Mouse (Mus musculus) midbrain, embryonic 12.5 days (tissue): ENCODE data around the gene Cdh23. TPM values are rescaled to one million over a fixed set of nuclear protein-coding genes. Genes with fewer than 3 reads are reported as not detected.

ENCODE experiments used
- ATAC-seq: fragments of 200-750 bp; cut with Nextera tagmentation; 2 replicates; pipeline ENCODE4 v1.8.0; 2017; ENCODE audit warnings: low read depth, moderate TSS enrichment, moderate library complexity; ENCODE audit not compliant: low FRiP score
- H3K27ac ChIP-seq: fragments of 300-500 bp; sonication (generic); replicated peaks from 2 replicates; pipeline ENCODE4 v1.5.1; 2016; ENCODE audit warnings: mild to moderate bottlenecking
- H3K27me3 ChIP-seq: fragments of 300-500 bp; sonication (generic); 2 replicates; pipeline ENCODE4 v1.6.1; 2016; ENCODE audit warnings: mild to moderate bottlenecking
- H3K36me3 ChIP-seq: fragments of 300-500 bp; sonication (generic); 2 replicates; pipeline ENCODE4 v1.6.1; 2016
- H3K4me1 ChIP-seq: fragments of 300-500 bp; sonication (generic); 2 replicates; pipeline ENCODE4 v1.6.1; 2016
- H3K4me2 ChIP-seq: fragments of 300-500 bp; sonication (generic); replicated peaks from 2 replicates; pipeline ENCODE4 v1.6.1; 2016; ENCODE audit warnings: mild to moderate bottlenecking, moderate library complexity
- H3K4me3 ChIP-seq: fragments of 300-500 bp; sonication (generic); 2 replicates; pipeline ENCODE4 v1.5.1; 2016; ENCODE audit warnings: mild to moderate bottlenecking
- H3K9ac ChIP-seq: fragments of 300-500 bp; sonication (generic); replicated peaks from 2 replicates; pipeline ENCODE4 v1.6.1; 2016; ENCODE audit warnings: mild to moderate bottlenecking, moderate library complexity
- H3K9me3 ChIP-seq: fragments of 300-500 bp; sonication (generic); 2 replicates; pipeline ENCODE4 v1.6.1; 2016; ENCODE audit warnings: mild to moderate bottlenecking
- WGBS: fragments of 180-500 bp; shearing (Covaris S2); methylation state at CpG from one replicate; pipeline ENCODE4 v1.1.7; 2016; 5-methylcytosine and 5-hydroxymethylcytosine counted together
- polyA plus RNA-seq: library from polyadenylated mRNA; unstranded; fragments of >200 nt; fragmentation: Nextera tagmentation; extraction: Ambion mirVana; gene quantifications from 2 replicates; pipeline ENCODE4 v1.2.1, GENCODE M21; 2016

Cdh23 gene
- polyA plus RNA-seq, 1 experiment from 2014 or later: 1.2 TPM

GRCm38 (mm10) chr10:60624945-60625344, 71.3 kb downstream of the Cdh23 start:
- 52% methylated on average over 3 of the region's 3 CpGs for WGBS
- no peak overlapping the region for H3K27ac ChIP-seq

DNA sequence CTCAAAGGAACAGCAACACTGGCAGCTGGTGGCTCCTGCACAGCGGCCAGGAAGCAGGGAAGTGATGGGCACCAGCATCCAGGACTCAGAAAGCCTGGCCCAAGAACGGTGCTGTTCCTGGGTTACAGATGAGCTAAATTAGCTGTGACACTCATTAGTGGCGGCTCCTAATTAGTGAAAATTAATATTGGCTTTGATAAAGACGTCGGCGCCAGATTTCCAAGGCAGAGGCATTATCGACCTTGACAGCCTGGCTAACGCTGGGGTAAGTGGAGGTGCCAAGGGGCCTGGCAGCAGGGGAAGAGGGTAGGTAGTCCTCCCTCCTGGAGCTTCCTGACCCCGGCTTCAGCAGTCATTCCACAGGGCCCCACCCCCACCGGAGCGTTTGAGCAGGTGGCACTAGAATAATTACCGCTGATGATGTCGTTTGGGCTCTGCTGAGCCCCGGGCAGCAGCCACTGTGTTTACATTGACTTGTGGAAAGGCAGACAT, 72.0 kb downstream of the Cdh23 start:
- Histone ChIP-seq H3K4me1 (peaks cover 19% of the 10 kb centered on the region), H3K9me3 (peaks cover 8% of the 10 kb centered on the region), H3K9ac (no peak overlapping the region), H3K27ac (no peak overlapping the region), H3K36me3 (no peaks in the 10 kb centered on the region), H3K4me2 (no peak overlapping the region), H3K27me3 (0 out of 2 replicates have a peak, but pooled peaks cover 6% of the 10 kb centered on the region), H3K4me3 (no peak overlapping the region)
- WGBS: 62% methylated on average over 14 of the region's 14 CpGs
- 0 out of 2 replicates have a peak, but pooled peaks have one; percentile 30 for ATAC-seq

More at GRCm38 (mm10) chr10:60624945-60625344, 71.3 kb downstream of the Cdh23 start:
- H3K36me3 ChIP-seq: no peaks in the 10 kb centered on the region
- H3K27me3 ChIP-seq: 0 out of 2 replicates have a peak, but pooled peaks cover 6% of the 10 kb centered on the region
- ATAC-seq: no peak
- no peak overlapping the region for H3K4me3 ChIP-seq
- peaks cover 19% of the 10 kb centered on the region for H3K4me1 ChIP-seq
- no peak overlapping the region for H3K9ac ChIP-seq
- no peak overlapping the region for H3K4me2 ChIP-seq
- peaks cover 15% of the 10 kb centered on the region for H3K9me3 ChIP-seq

- Histone ChIP-seq H3K4me1 (peaks cover 19% of the 10 kb centered on the region), H3K4me2 (no peak overlapping the region), H3K27ac (no peak overlapping the region), H3K9ac (no peak overlapping the region), H3K27me3 (peaks cover 8% of the 10 kb centered on the region; the same call in 1 of the 2 replicates), H3K4me3 (no peak overlapping the region), H3K9me3 (peaks cover 4% of the 10 kb centered on the region; the same call in 1 of the 2 replicates), H3K36me3 (no peaks in the 10 kb centered on the region)
- WGBS: 75% methylated on average over 12 of the region's 12 CpGs
- ATAC-seq: no peak
Observed at GRCm38 (mm10) chr10:60622836-60623235, 73.5 kb downstream of the Cdh23 start.

GRCm38 (mm10) chr10:60621470-60622170, 74.7 kb downstream of the Cdh23 start:
- H3K27ac ChIP-seq: no peak overlapping the region
- no peak overlapping the region for H3K4me3 ChIP-seq

DNA sequence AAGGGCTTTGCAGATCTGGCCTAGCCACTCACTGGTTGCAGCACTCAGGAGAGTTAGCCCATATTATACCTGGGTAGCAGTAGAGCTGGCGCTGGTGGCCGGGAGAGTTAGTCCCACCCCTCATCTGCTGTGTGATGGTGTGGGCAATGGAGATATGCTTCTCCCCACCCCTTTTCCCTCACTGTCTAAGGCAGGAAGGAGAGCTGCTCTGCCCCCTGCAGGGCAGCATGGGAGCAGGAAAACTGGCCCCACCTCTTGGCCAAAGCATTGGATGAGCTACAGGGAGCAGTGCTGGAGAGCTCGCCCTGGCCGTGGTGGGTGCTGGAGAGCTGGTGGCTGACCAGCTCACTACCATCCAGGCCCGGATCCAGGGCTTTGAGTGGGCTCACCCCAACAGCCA, 80.4 kb downstream of the Cdh23 start:
- H3K4me3 ChIP-seq: no peak overlapping the region
- no peak overlapping the region for H3K4me2 ChIP-seq
- no peaks in the 10 kb centered on the region for H3K4me1 ChIP-seq
- no peak for ATAC-seq
- H3K27ac ChIP-seq: no peak overlapping the region
- H3K9me3 ChIP-seq: no peaks in the 10 kb centered on the region
- 69% methylated on average over 5 of the region's 5 CpGs for WGBS
- no peaks in the 10 kb centered on the region for H3K36me3 ChIP-seq
- H3K9ac ChIP-seq: no peak overlapping the region
- peaks cover 2% of the 10 kb centered on the region; the same call in 1 of the 2 replicates for H3K27me3 ChIP-seq

More at GRCm38 (mm10) chr10:60621470-60622170, 74.7 kb downstream of the Cdh23 start:
- peaks cover 19% of the 10 kb centered on the region for H3K4me1 ChIP-seq
- H3K36me3 ChIP-seq: no peaks in the 10 kb centered on the region
- H3K27me3 ChIP-seq: peaks cover 8% of the 10 kb centered on the region; the same call in 1 of the 2 replicates
- WGBS: 87% methylated on average over 8 of the region's 8 CpGs
- no peak overlapping the region for H3K4me2 ChIP-seq
- no peak for ATAC-seq
- peaks cover 4% of the 10 kb centered on the region; the same call in 1 of the 2 replicates for H3K9me3 ChIP-seq
- no peak overlapping the region for H3K9ac ChIP-seq

GRCm38 (mm10) chr10:60612893-60613292, 83.4 kb downstream of the Cdh23 start:
- Histone ChIP-seq H3K9me3 (no peaks in the 10 kb centered on the region), H3K27me3 (no peaks in the 10 kb centered on the region), H3K27ac (no peak overlapping the region), H3K9ac (no peak overlapping the region), H3K4me1 (no peaks in the 10 kb centered on the region), H3K36me3 (no peaks in the 10 kb centered on the region), H3K4me2 (no peak overlapping the region), H3K4me3 (no peak overlapping the region)
- WGBS: 22% methylated on average over 5 of the region's 5 CpGs
- no peak for ATAC-seq

DNA sequence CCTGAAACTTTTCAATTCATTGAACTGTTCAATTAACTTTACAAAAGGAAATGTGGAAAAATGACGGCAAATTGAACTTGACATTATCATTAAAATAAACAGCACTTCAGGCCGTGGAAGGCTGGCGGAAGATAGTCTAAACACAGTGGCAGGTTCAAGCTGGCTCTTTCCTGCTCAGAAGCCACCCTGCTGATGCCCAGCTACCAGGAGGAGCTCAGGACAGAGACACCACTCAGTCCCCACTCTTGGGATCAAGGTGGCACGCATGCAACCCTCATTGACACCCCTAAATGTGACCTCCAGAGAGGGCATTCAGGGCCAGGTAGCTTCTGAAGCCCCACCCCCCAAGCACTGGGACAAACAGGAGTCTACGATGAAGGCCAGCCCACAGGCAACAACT, 89.1 kb downstream of the Cdh23 start:
- Histone ChIP-seq H3K36me3 (no peaks in the 10 kb centered on the region), H3K9me3 (no peaks in the 10 kb centered on the region), H3K9ac (no peak overlapping the region), H3K4me1 (no peaks in the 10 kb centered on the region), H3K27ac (no peak overlapping the region), H3K4me3 (no peak overlapping the region), H3K4me2 (no peak overlapping the region), H3K27me3 (no peaks in the 10 kb centered on the region)
- WGBS: 87% methylated on average over 5 of the region's 5 CpGs
- no peak for ATAC-seq

DNA sequence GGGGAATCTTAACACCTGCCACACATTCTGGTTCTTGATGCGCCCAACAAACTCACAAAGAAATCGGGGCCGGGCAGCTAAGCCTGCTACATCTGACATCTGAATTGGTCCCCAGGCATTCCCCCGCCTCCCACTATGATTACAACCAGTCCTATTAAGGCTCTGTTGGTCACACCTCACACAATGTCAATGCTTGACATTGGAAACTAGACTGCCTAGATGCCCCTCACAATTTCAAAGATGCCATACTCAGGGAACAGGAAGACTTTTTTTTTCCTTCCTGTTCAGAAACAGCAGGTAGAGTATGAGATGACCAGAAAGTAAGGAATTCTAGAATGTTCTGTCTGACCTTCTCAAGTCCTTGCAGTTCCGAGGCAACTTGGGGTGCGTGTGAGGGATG, 89.6 kb downstream of the Cdh23 start:
- WGBS: 91% methylated on average over 6 of the region's 6 CpGs
- Histone ChIP-seq H3K9ac (no peak overlapping the region), H3K27me3 (no peaks in the 10 kb centered on the region), H3K4me2 (no peak overlapping the region), H3K36me3 (no peaks in the 10 kb centered on the region), H3K4me1 (no peaks in the 10 kb centered on the region), H3K9me3 (no peaks in the 10 kb centered on the region), H3K27ac (no peak overlapping the region), H3K4me3 (no peak overlapping the region)
- ATAC-seq: no peak

DNA sequence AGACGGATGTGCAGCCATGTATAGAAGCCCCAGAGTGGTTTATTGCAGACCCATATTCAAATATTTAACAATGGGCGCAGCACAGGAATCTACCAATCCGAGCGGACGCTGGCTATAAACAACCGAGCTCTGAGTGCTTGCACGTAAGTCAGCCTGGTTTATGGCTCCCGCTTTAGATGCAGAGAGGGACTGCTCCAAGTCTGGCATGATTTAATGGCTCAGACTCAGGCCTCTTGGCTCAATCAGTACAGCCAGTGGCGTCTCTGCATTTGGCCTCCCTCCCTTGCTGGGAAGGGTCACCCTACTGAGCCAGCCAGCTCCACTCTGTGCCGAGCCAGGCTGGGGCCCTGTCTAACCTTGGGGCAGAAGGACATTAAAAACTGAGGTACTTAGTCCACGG, 94.1 kb downstream of the Cdh23 start:
- no peak overlapping the region for H3K4me2 ChIP-seq
- H3K4me1 ChIP-seq: no peaks in the 10 kb centered on the region
- H3K27me3 ChIP-seq: peaks cover 5% of the 10 kb centered on the region; the same call in 1 of the 2 replicates
- WGBS: 87% methylated on average over 11 of the region's 11 CpGs
- H3K9ac ChIP-seq: no peak overlapping the region
- no peaks in the 10 kb centered on the region for H3K36me3 ChIP-seq
- H3K4me3 ChIP-seq: no peak overlapping the region
- no peaks in the 10 kb centered on the region for H3K9me3 ChIP-seq
- no peak overlapping the region for H3K27ac ChIP-seq
- no peak for ATAC-seq

DNA sequence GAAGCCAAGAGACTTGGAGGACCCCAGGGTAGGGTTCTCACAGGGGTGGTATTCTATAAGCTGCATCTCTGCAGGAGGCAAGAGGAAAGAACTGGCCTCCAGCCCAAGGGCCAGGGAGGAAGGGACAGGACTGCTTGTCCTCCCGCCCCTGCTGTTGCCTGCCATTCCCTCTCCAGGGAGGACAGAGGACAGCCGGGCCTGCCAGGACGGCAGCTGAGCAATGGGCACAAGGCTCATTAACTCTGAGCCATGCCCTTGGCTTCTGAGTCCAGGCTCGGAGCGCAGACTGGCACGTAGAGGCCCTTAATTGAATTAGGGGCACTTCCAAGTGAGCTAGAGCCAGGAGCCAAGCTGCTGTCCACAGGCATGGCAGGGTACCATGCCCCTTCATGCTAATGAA, 101.1 kb downstream of the Cdh23 start:
- Histone ChIP-seq H3K4me3 (no peak overlapping the region), H3K36me3 (no peaks in the 10 kb centered on the region), H3K27ac (no peak overlapping the region), H3K4me1 (peaks cover 19% of the 10 kb centered on the region), H3K27me3 (peaks cover 55% of the 10 kb centered on the region), H3K9ac (no peak overlapping the region), H3K9me3 (no peaks in the 10 kb centered on the region), H3K4me2 (no peak overlapping the region)
- WGBS: 80% methylated on average over 6 of the region's 6 CpGs
- no peak for ATAC-seq

- Histone ChIP-seq H3K4me1 (peaks cover 19% of the 10 kb centered on the region), H3K36me3 (no peaks in the 10 kb centered on the region), H3K4me2 (peak overlapping the region; percentile 21; the same call in 1 of the 2 replicates), H3K9me3 (no peaks in the 10 kb centered on the region), H3K27me3 (peaks cover 68% of the 10 kb centered on the region), H3K27ac (no peak overlapping the region), H3K4me3 (no peak overlapping the region), H3K9ac (no peak overlapping the region)
- ATAC-seq: peak; percentile 61; the same call in 1 of the 2 replicates
- WGBS: 20% methylated on average over 22 of the region's 22 CpGs
Observed at GRCm38 (mm10) chr10:60592881-60593575, 103.3 kb downstream of the Cdh23 start.

- 61% methylated on average over 1 of the region's 1 CpGs for WGBS
- Histone ChIP-seq H3K9ac (no peak overlapping the region), H3K27me3 (peaks cover 70% of the 10 kb centered on the region)
Observed at GRCm38 (mm10) chr10:60591281-60591680, 105.0 kb downstream of the Cdh23 start.

More at GRCm38 (mm10) chr10:60591281-60591680, 105.0 kb downstream of the Cdh23 start:
- ATAC-seq: no peak
- no peak overlapping the region for H3K27ac ChIP-seq
- H3K4me2 ChIP-seq: no peak overlapping the region
- H3K4me3 ChIP-seq: no peak overlapping the region
- H3K4me1 ChIP-seq: peaks cover 21% of the 10 kb centered on the region
- H3K9me3 ChIP-seq: no peaks in the 10 kb centered on the region
- no peaks in the 10 kb centered on the region for H3K36me3 ChIP-seq
